Mouse (Mus musculus) hindbrain, embryonic 16.5 days (tissue): ENCODE data around the gene St13. TPM values are rescaled to one million over a fixed set of nuclear protein-coding genes. Genes with fewer than 3 reads are reported as not detected.

Experiments
- ATAC-seq: fragments of 200-750 bp; cut with Nextera tagmentation; 2 replicates; pipeline ENCODE4 v1.8.0; 2017; ENCODE audit warnings: moderate TSS enrichment, moderate library complexity
- H3K27ac ChIP-seq: fragments of 300-500 bp; sonication (generic); 2 replicates; pipeline ENCODE4 v1.5.1; 2014; ENCODE audit warnings: low read depth, mild to moderate bottlenecking, control low read depth, low read length, moderate library complexity
- H3K27me3 ChIP-seq: fragments of 300-500 bp; sonication (generic); replicated peaks from 2 replicates; pipeline ENCODE4 v1.6.1; 2014; ENCODE audit warnings: low read length; ENCODE audit not compliant: control insufficient read depth, insufficient read depth
- H3K36me3 ChIP-seq: fragments of 300-500 bp; sonication (generic); 2 replicates; pipeline ENCODE4 v1.6.1; 2014; ENCODE audit warnings: mild to moderate bottlenecking, low read length, moderate library complexity, mixed read lengths; ENCODE audit not compliant: control insufficient read depth, insufficient read depth
- H3K4me1 ChIP-seq: fragments of 300-500 bp; sonication (generic); 2 replicates; pipeline ENCODE4 v1.6.1; 2014; ENCODE audit warnings: low read depth, low read length; ENCODE audit not compliant: control insufficient read depth, insufficient read depth
- H3K4me2 ChIP-seq: fragments of 300-500 bp; sonication (generic); 2 replicates; pipeline ENCODE4 v1.6.1; 2014; ENCODE audit warnings: mild to moderate bottlenecking, low read length, control low read depth, moderate library complexity
- H3K4me3 ChIP-seq: fragments of 300-500 bp; sonication (generic); 2 replicates; pipeline ENCODE4 v1.5.1; 2014; ENCODE audit warnings: mild to moderate bottlenecking, low read length, control low read depth, moderate library complexity
- H3K9ac ChIP-seq: fragments of 300-500 bp; sonication (generic); 2 replicates; pipeline ENCODE4 v1.6.1; 2014; ENCODE audit warnings: low read depth, mild to moderate bottlenecking, control low read depth, low read length, moderate library complexity
- H3K9me3 ChIP-seq: fragments of 300-500 bp; sonication (generic); 2 replicates; pipeline ENCODE4 v1.6.1; 2014; ENCODE audit warnings: mild to moderate bottlenecking, low read length, moderate library complexity; ENCODE audit not compliant: control insufficient read depth
- WGBS: fragments of 180-500 bp; shearing (Covaris S2); extraction: QIAGEN DNeasy Blood & Tissue Kit; methylation state at CpG from one replicate; pipeline ENCODE4 v1.1.7; 2014; 5-methylcytosine and 5-hydroxymethylcytosine counted together
- polyA plus RNA-seq: library from polyadenylated mRNA; unstranded; fragments of >200 nt; fragmentation: Nextera tagmentation; extraction: Ambion mirVana; gene quantifications from 2 replicates; pipeline ENCODE4 v1.2.1, GENCODE M21; 2015

Gene St13
- polyA plus RNA-seq, 1 experiment from 2014 or later = 200 TPM

DNA sequence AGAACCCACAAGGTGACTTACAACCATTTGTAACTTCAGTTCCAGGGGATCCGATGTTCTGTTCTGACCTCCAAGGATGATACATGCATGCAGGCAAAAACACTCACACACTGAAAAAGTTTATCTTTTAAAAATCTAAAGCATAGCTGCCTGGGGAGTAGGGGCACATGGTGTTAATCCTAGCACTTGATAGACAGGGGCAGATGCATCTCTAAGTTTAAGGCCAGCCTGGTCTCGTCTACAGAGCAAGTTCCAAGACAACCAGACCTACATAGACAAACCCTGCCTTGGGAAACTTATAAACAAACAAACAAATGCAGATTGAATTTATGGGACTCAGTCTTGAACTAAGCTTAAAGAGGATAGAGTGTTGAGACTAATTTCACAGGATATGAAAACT is 21.0 kb downstream of the St13 start:
- H3K9ac ChIP-seq = no peak overlapping the region
- no peaks in the 10 kb centered on the region for H3K4me1 ChIP-seq
- no peak for ATAC-seq
- no peak overlapping the region for H3K4me2 ChIP-seq
- no peaks in the 10 kb centered on the region for H3K27me3 ChIP-seq
- peaks cover 23% of the 10 kb centered on the region for H3K36me3 ChIP-seq
- H3K4me3 ChIP-seq = no peak overlapping the region
- no peak overlapping the region for H3K27ac ChIP-seq
- 88% methylated on average over 2 of the region's 2 CpGs for WGBS
- H3K9me3 ChIP-seq = no peaks in the 10 kb centered on the region

DNA sequence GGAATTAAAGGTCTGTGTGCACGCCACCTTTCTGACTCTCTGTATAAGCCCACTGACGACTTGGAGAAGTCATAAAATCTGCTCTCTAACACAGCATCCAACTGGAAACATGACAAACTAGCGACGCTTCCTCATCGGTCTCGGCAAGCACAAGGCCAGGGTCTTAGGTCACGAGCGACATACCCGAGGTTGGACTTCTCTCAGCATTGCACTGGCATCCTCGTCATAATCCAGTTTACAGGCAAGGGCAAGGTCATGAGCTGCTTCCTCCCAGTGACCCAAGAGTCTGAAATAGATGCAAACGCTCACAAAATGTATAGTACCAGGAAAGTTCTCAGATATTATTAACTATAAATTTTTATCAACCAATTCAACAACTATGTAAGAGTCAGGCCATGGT is 25.3 kb downstream of the St13 start:
- H3K27ac ChIP-seq = no peak overlapping the region
- H3K4me1 ChIP-seq = no peaks in the 10 kb centered on the region
- H3K9me3 ChIP-seq = no peaks in the 10 kb centered on the region
- no peak overlapping the region for H3K9ac ChIP-seq
- no peak overlapping the region for H3K4me2 ChIP-seq
- WGBS = 92% methylated on average over 11 of the region's 11 CpGs
- no peak for ATAC-seq
- no peak overlapping the region for H3K4me3 ChIP-seq
- H3K27me3 ChIP-seq = no peaks in the 10 kb centered on the region
- H3K36me3 ChIP-seq = peaks cover 32% of the 10 kb centered on the region

DNA sequence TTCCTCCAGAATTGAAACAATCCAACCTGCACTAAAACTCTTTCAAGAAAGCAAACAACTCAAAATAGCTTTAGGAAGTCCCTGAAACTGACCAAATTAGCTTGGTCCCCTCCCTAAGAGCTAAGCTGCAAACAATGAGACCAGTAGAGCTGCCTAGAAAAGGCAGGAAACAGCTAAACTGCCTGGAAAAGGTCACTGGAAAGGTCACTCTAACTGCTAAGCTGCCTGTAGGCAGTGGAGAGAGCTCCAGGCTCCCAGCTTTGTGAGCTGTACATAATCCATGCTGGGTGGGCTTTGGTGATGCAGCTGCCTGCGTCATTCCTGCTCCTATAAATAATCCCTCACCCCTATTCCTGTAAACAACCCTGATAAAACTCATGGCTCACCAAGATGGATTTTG is 29.5 kb downstream of the St13 start:
- Histone ChIP-seq H3K9ac (no peak overlapping the region), H3K27ac (no peak overlapping the region), H3K9me3 (no peaks in the 10 kb centered on the region), H3K4me1 (no peaks in the 10 kb centered on the region), H3K27me3 (no peaks in the 10 kb centered on the region), H3K4me2 (no peak overlapping the region), H3K36me3 (peaks cover 37% of the 10 kb centered on the region), H3K4me3 (no peak overlapping the region)
- WGBS = 91% methylated on average over 1 of the region's 1 CpGs
- no peak for ATAC-seq

DNA sequence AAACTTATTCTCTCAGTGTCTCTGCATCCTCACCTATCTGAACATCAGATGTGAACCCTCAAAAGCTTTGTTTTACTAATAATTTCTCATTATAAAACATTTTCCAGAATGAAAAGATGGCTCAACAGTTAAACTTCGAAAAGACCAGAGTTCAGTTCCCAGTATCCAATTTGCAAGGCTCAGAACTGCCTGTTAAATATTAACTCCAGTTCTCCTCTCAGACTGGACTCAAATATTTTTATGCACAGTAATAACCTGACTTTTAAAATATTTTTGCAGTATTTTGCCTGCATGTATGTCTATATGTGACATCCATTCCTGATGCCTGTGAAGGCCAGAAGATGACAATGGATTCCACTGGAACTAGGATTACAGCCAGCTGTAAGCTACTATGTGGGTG is 31.3 kb downstream of the St13 start:
- Histone ChIP-seq H3K27ac (no peak overlapping the region), H3K4me1 (no peaks in the 10 kb centered on the region), H3K9me3 (no peaks in the 10 kb centered on the region), H3K27me3 (no peaks in the 10 kb centered on the region), H3K4me2 (no peak overlapping the region), H3K36me3 (peaks cover 39% of the 10 kb centered on the region), H3K4me3 (no peak overlapping the region), H3K9ac (no peak overlapping the region)
- no peak for ATAC-seq
- 85% methylated on average over 1 of the region's 1 CpGs for WGBS

- ATAC-seq = no peak
- H3K9ac ChIP-seq = no peak overlapping the region
- H3K4me3 ChIP-seq = no peak overlapping the region
- H3K4me1 ChIP-seq = no peaks in the 10 kb centered on the region
- no peaks in the 10 kb centered on the region for H3K9me3 ChIP-seq
- H3K27me3 ChIP-seq = no peaks in the 10 kb centered on the region
- H3K27ac ChIP-seq = no peak overlapping the region
- WGBS = 88% methylated on average over 4 of the region's 4 CpGs
- H3K4me2 ChIP-seq = no peak overlapping the region
- H3K36me3 ChIP-seq = peaks cover 37% of the 10 kb centered on the region
Observed at GRCm38 (mm10) chr15:81366241-81366640, 33.6 kb downstream of the St13 start.

DNA sequence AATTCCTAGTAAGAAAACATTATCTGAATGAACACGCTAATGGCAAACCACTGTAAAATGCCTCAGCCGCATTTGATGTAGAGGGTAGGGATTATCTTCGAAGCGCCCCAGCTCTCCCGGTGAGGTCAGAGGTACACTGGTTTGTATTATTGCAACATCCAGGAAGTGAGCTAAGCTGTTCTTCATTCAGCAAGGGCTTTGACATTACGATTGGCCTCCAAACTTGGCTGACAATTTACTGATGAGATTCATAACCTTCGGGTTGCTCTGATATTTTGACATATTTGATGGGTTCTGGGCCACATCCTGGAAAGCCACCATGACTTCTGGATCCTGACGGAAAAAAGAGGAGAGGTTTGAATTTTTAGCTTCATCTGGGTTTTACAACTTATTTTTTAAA is 34.6 kb downstream of the St13 start:
- 92% methylated on average over 8 of the region's 8 CpGs for WGBS
- Histone ChIP-seq H3K36me3 (peaks cover 30% of the 10 kb centered on the region), H3K4me2 (no peak overlapping the region), H3K9ac (no peak overlapping the region), H3K27me3 (no peaks in the 10 kb centered on the region), H3K4me3 (no peak overlapping the region), H3K9me3 (no peaks in the 10 kb centered on the region), H3K27ac (no peak overlapping the region), H3K4me1 (no peaks in the 10 kb centered on the region; the same call in 1 of the 2 replicates)
- ATAC-seq = no peak

DNA sequence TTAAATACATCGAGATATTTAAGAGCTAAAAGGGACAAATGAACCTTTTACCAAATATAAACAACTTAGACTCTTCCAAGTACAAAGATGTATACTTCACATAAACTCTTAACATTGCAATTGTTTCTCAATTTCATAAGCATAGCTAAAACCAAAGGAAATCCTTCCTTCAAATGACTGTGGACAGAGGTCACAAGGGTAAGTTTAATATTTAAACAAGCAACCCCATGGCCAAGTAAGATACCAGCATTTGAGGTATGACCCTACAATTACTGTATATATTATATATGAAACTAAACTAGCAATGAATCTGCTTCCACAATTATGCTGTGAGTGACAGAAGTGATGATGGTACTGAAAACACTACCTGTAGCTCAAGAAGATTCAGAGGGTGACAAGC is 35.6 kb downstream of the St13 start:
- no peak overlapping the region for H3K9ac ChIP-seq
- H3K27ac ChIP-seq = no peak overlapping the region
- H3K36me3 ChIP-seq = peaks cover 26% of the 10 kb centered on the region
- H3K4me2 ChIP-seq = no peak overlapping the region
- WGBS = 94% methylated on average over 1 of the region's 1 CpGs
- ATAC-seq = no peak
- no peaks in the 10 kb centered on the region for H3K9me3 ChIP-seq
- H3K4me3 ChIP-seq = no peak overlapping the region
- H3K4me1 ChIP-seq = peaks cover 9% of the 10 kb centered on the region
- H3K27me3 ChIP-seq = no peaks in the 10 kb centered on the region

- H3K27me3 ChIP-seq = no peaks in the 10 kb centered on the region
- H3K27ac ChIP-seq = no peak overlapping the region
- H3K9ac ChIP-seq = no peak overlapping the region
- H3K36me3 ChIP-seq = peaks cover 23% of the 10 kb centered on the region
- no peak for ATAC-seq
- WGBS = 88% methylated on average over 1 of the region's 1 CpGs
- H3K4me2 ChIP-seq = no peak overlapping the region
- H3K4me1 ChIP-seq = peaks cover 9% of the 10 kb centered on the region
- no peaks in the 10 kb centered on the region for H3K9me3 ChIP-seq
- no peak overlapping the region for H3K4me3 ChIP-seq
Observed at GRCm38 (mm10) chr15:81362501-81362900, 37.4 kb downstream of the St13 start.

GRCm38 (mm10) chr15:81361417-81362015 is 38.4 kb downstream of the St13 start:
- no peak overlapping the region for H3K9ac ChIP-seq
- H3K36me3 ChIP-seq = peaks cover 18% of the 10 kb centered on the region
- no peak overlapping the region for H3K4me3 ChIP-seq
- ATAC-seq = no peak
- H3K4me1 ChIP-seq = peaks cover 13% of the 10 kb centered on the region
- H3K27me3 ChIP-seq = no peaks in the 10 kb centered on the region
- no peak overlapping the region for H3K27ac ChIP-seq
- H3K9me3 ChIP-seq = no peaks in the 10 kb centered on the region
- WGBS = 44% methylated on average over 10 of the region's 10 CpGs
- no peak overlapping the region; the same call in 1 of the 2 replicates for H3K4me2 ChIP-seq

DNA sequence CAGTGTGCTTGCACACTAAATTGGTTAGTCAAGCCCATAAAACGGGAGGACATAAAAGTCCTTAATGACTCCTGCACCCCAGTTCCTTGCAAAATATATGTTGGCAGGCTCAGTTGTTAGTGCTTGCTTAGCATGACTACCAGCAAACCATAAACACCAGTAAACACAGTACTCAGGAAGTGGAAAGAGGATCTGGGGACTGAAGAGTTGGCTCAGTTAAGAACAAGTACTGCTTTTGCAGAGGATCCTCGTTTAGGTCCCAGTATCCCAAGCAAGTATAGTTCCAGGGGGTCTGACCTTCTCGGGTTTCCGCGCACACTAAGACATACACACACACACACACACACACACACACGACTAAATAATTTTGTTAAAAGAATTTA is 38.9 kb downstream of the St13 start:
- Histone ChIP-seq H3K9ac (peak overlapping the region; percentile 47), H3K4me3 (peak overlapping the region; percentile 79), H3K4me2 (peak overlapping the region; percentile 85), H3K4me1 (peaks cover 13% of the 10 kb centered on the region), H3K36me3 (peaks cover 16% of the 10 kb centered on the region), H3K27me3 (no peaks in the 10 kb centered on the region), H3K27ac (peak overlapping the region; percentile 80; the same call in 1 of the 2 replicates), H3K9me3 (no peaks in the 10 kb centered on the region)
- WGBS = 44% methylated on average over 6 of the region's 6 CpGs
- ATAC-seq = no peak; the same call in 1 of the 2 replicates
